Mouse (Mus musculus) testis, adult 2 months (tissue): ENCODE data around the gene Xrcc2. TPM values are rescaled to one million over a fixed set of nuclear protein-coding genes. Genes with fewer than 3 reads are reported as not detected.

Experiments used
- H3K27ac ChIP-seq: fragments of 200-500 bp; 2 replicates; pipeline ENCODE4 v1.5.1; 2012; ENCODE audit warnings: low read depth, low read length; ENCODE audit not compliant: control insufficient read depth, insufficient read depth
- H3K27me3 ChIP-seq: fragments of 200-500 bp; 2 replicates; pipeline ENCODE4 v1.6.1; 2012; ENCODE audit warnings: mild to moderate bottlenecking, low read length, moderate library complexity; ENCODE audit not compliant: control insufficient read depth, insufficient read depth
- H3K36me3 ChIP-seq: fragments of 200-500 bp; 2 replicates; pipeline ENCODE4 v1.6.1; 2012; ENCODE audit warnings: mild to moderate bottlenecking, low read length; ENCODE audit not compliant: control insufficient read depth, insufficient read depth
- H3K4me1 ChIP-seq: fragments of 200-500 bp; 2 replicates; pipeline ENCODE4 v1.6.1; 2012; ENCODE audit warnings: low read length; ENCODE audit not compliant: control insufficient read depth, insufficient read depth
- H3K4me3 ChIP-seq: fragments of 200-500 bp; 2 replicates; pipeline ENCODE4 v1.5.1; 2012; ENCODE audit warnings: low read depth, mild to moderate bottlenecking, low read length, moderate library complexity, mixed read lengths; ENCODE audit not compliant: control insufficient read depth
- CTCF ChIP-seq: fragments of 200-500 bp; IDR thresholded peaks from 2 replicates; pipeline ENCODE4 v1.5.1; 2012; ENCODE audit warnings: low read depth, mild to moderate bottlenecking, inconsistent platforms, low read length, moderate library complexity; ENCODE audit not compliant: control insufficient read depth, insufficient read depth, insufficient replicate concordance
- POLR2A ChIP-seq: fragments of 200-500 bp; IDR thresholded peaks from 2 replicates; pipeline ENCODE4 v1.6.1; 2012; ENCODE audit warnings: low read depth, mild to moderate bottlenecking, inconsistent platforms, low read length, moderate library complexity; ENCODE audit not compliant: control insufficient read depth
- polyA plus RNA-seq: library from polyadenylated mRNA; depleted of rRNA; stranded (reverse); fragments of >200 nt; gene quantifications from 2 replicates; pipeline ENCODE4 v1.2.3, GENCODE M21; 2012

Gene Xrcc2
- polyA plus RNA-seq, 1 experiment: 17.7 TPM

- H3K36me3 ChIP-seq: no peaks in the 10 kb centered on the region
- H3K27me3 ChIP-seq: no peaks in the 10 kb centered on the region
- no peak overlapping the region for H3K4me3 ChIP-seq
- H3K27ac ChIP-seq: no peak overlapping the region
- H3K4me1 ChIP-seq: peaks cover 1% of the 10 kb centered on the region
- no peak for TF ChIP-seq CTCF
- no peak for TF ChIP-seq POLR2A
These were observed 38.9 kb downstream of the Xrcc2 start for GRCm38 (mm10) chr5:25666684-25667083.

- Histone ChIP-seq H3K4me1 (no peaks in the 10 kb centered on the region; the same call in 1 of the 2 replicates), H3K27ac (no peak overlapping the region), H3K27me3 (no peaks in the 10 kb centered on the region), H3K36me3 (no peaks in the 10 kb centered on the region), H3K4me3 (no peak overlapping the region)
- TF ChIP-seq CTCF (no peak), POLR2A (no peak)
These were observed 39.5 kb downstream of the Xrcc2 start for GRCm38 (mm10) chr5:25666108-25666507.

GRCm38 (mm10) chr5:25665516-25665915 lies 40.1 kb downstream of the Xrcc2 start:
- Histone ChIP-seq H3K27ac (no peak overlapping the region), H3K36me3 (no peaks in the 10 kb centered on the region), H3K4me3 (no peak overlapping the region), H3K27me3 (no peaks in the 10 kb centered on the region), H3K4me1 (no peaks in the 10 kb centered on the region; the same call in 1 of the 2 replicates)
- TF ChIP-seq POLR2A (no peak), CTCF (no peak)

- Histone ChIP-seq H3K4me1 (no peaks in the 10 kb centered on the region; the same call in 1 of the 2 replicates), H3K27ac (no peak overlapping the region), H3K36me3 (no peaks in the 10 kb centered on the region), H3K4me3 (no peak overlapping the region), H3K27me3 (no peaks in the 10 kb centered on the region)
- TF ChIP-seq POLR2A (no peak), CTCF (no peak)
These were observed 42.5 kb downstream of the Xrcc2 start for GRCm38 (mm10) chr5:25663165-25663564.

- TF ChIP-seq POLR2A (no peak), CTCF (no peak)
- H3K36me3 ChIP-seq: no peaks in the 10 kb centered on the region
- H3K4me3 ChIP-seq: peak overlapping the region; percentile 42
- no peaks in the 10 kb centered on the region for H3K27me3 ChIP-seq
- H3K27ac ChIP-seq: no peak overlapping the region
- peaks cover 9% of the 10 kb centered on the region for H3K4me1 ChIP-seq
These were observed 51.0 kb downstream of the Xrcc2 start for GRCm38 (mm10) chr5:25654578-25654987.

- peaks cover 9% of the 10 kb centered on the region for H3K4me1 ChIP-seq
- H3K27ac ChIP-seq: no peak overlapping the region
- TF ChIP-seq POLR2A: no peak
- no peak for TF ChIP-seq CTCF
- H3K4me3 ChIP-seq: no peak overlapping the region
- no peaks in the 10 kb centered on the region for H3K36me3 ChIP-seq
- no peaks in the 10 kb centered on the region for H3K27me3 ChIP-seq
These were observed 52.2 kb downstream of the Xrcc2 start for GRCm38 (mm10) chr5:25653377-25653776.

GRCm38 (mm10) chr5:25652435-25652834 lies 53.2 kb downstream of the Xrcc2 start:
- Histone ChIP-seq H3K4me3 (no peak overlapping the region), H3K4me1 (peaks cover 9% of the 10 kb centered on the region), H3K36me3 (no peaks in the 10 kb centered on the region), H3K27me3 (no peaks in the 10 kb centered on the region), H3K27ac (no peak overlapping the region)
- TF ChIP-seq CTCF (no peak), POLR2A (no peak)

- Histone ChIP-seq H3K36me3 (no peaks in the 10 kb centered on the region), H3K4me1 (no peaks in the 10 kb centered on the region), H3K27me3 (no peaks in the 10 kb centered on the region), H3K4me3 (no peak overlapping the region), H3K27ac (no peak overlapping the region)
- TF ChIP-seq POLR2A (no peak), CTCF (no peak)
These were observed 59.8 kb downstream of the Xrcc2 start for GRCm38 (mm10) chr5:25645661-25646364.
